In genomic region chr7:144939344-144940002, GRCm38 (mm10) we compare ENCODE assay signal across 8 mouse cellular contexts. TPM values are rescaled to one million over a fixed set of nuclear protein-coding genes. Genes with fewer than 3 reads are reported as not detected.
DNase-seq lines count a peak whose midpoint lies in the region; ATAC-seq and TF ChIP-seq lines count a peak whose summit lies in the region.

Gene Ccnd1, minus strand, starts transcription at chr7:144939925.

- dilution Hi-C loops in CH12.LX (cut with MboI; ENCODE audit: extremely low pct_ligation_motif_present, extremely low pct_unique_long_range_greater_than_20kb, low sequenced_read_pairs), result no loop called here

- no peak within 1 kb of the TSS for H3K27ac ChIP-seq in CH12.LX (ENCODE audit: insufficient read depth, low read depth)
- H3K27ac ChIP-seq in embryonic facial prominence, embryonic 15.5 days (replicated peaks), result peak within 1 kb of the TSS; percentile 88
- peak within 1 kb of the TSS; percentile 92 for H3K27ac ChIP-seq in heart, embryonic 15.5 days
- H3K27ac ChIP-seq in liver, embryonic 15.5 days (replicated peaks), result peak within 1 kb of the TSS; percentile 53

- peak within 1 kb of the TSS; percentile 68 for H3K4me2 ChIP-seq in CH12.LX (ENCODE audit: insufficient read depth, low read depth, poor library complexity, severe bottlenecking)
- peak within 1 kb of the TSS; percentile 95 for H3K4me2 ChIP-seq in embryonic facial prominence, embryonic 15.5 days (replicated peaks)
- H3K4me2 ChIP-seq in heart, embryonic 15.5 days, result peak within 1 kb of the TSS; percentile 87
- H3K4me2 ChIP-seq in liver, embryonic 15.5 days, result peak within 1 kb of the TSS; percentile 68

- peaks cover 0 to 21% of the 10 kb centered on the region in 2 experiments; a peak in 3 of 4 replicates for H3K4me1 ChIP-seq in CH12.LX (ENCODE audit: control insufficient read depth in 1 of 2, insufficient read depth in 2 of 2)
- H3K4me1 ChIP-seq in embryonic facial prominence, embryonic 15.5 days, result peaks cover 63% of the 10 kb centered on the region
- peaks cover 54% of the 10 kb centered on the region for H3K4me1 ChIP-seq in heart, embryonic 15.5 days (replicated peaks)
- peaks cover 28% of the 10 kb centered on the region for H3K4me1 ChIP-seq in liver, embryonic 15.5 days (replicated peaks)

- TF ChIP-seq POLR2A in CH12.LX (IDR thresholded peaks at IDR 0.05; ENCODE audit: low read depth, low read length), result no peak

- TF ChIP-seq EP300 in CH12.LX (IDR thresholded peaks at IDR 0.05; ENCODE audit: low read length), result no peak

- H3K9me3 ChIP-seq in CH12.LX (replicated peaks; ENCODE audit: low read length), result peaks cover 15% of the 10 kb centered on the region
- no peaks in the 10 kb centered on the region for H3K9me3 ChIP-seq in embryonic facial prominence, embryonic 15.5 days (replicated peaks)
- H3K9me3 ChIP-seq in heart, embryonic 15.5 days (replicated peaks), result no peaks in the 10 kb centered on the region
- H3K9me3 ChIP-seq in liver, embryonic 15.5 days (replicated peaks), result no peaks in the 10 kb centered on the region

- no peak for DNase-seq in CH12.LX (ENCODE audit: extremely low read depth)
- DNase-seq in ZHBTc4 (ENCODE audit: low read depth, low spot score), result peak; percentile 90
- DNase-seq in kidney, postnatal 10 days, result peak; percentile 89
- DNase-seq in retina, embryonic 14.5 days (ENCODE audit: low spot score), result peak; percentile 91

- TF ChIP-seq RAD21 in CH12.LX (IDR thresholded peaks at IDR 0.05; ENCODE audit: low read depth, low read length), result no peak

- H3K4me3 ChIP-seq in CH12.LX (replicated peaks in 1 of 3; ENCODE audit: low read depth in 2 of 3, low read length in 2 of 3, poor library complexity in 1 of 3), result peak within 1 kb of the TSS in 1 of 3 experiments; percentile 28
- peak within 1 kb of the TSS; percentile 65 for H3K4me3 ChIP-seq in embryonic facial prominence, embryonic 15.5 days (replicated peaks)
- H3K4me3 ChIP-seq in heart, embryonic 15.5 days, result peak within 1 kb of the TSS; percentile 72
- H3K4me3 ChIP-seq in liver, embryonic 15.5 days (replicated peaks), result peak within 1 kb of the TSS; percentile 56

- WGBS in embryonic facial prominence, embryonic 15.5 days, result under 1% methylated on average over 42 of the region's 45 CpGs
- 0% methylated on average over 40 of the region's 45 CpGs for WGBS in heart, embryonic 15.5 days
- under 1% methylated on average over 44 of the region's 45 CpGs for WGBS in liver, embryonic 15.5 days (ENCODE audit: insufficient replicate concordance)

- H3K79me2 ChIP-seq in CH12.LX (replicated peaks; ENCODE audit: control insufficient read depth, extremely low read depth, insufficient read depth, poor library complexity, severe bottlenecking), result no peaks in the 10 kb centered on the region

- in situ Hi-C loops in CH12.LX (cut with MboI; ENCODE audit: low pct_ligation_motif_present, low pct_unique_long_range_greater_than_20kb, low sequenced_read_pairs), result loop anchor here (5.0 kb wide), 2 partner anchors 178 to 303 kb away; no protein-coding TSS in a partner anchor

- no peak within 1 kb of the TSS; the same call in 1 of the 2 replicates for H3K9ac ChIP-seq in CH12.LX (ENCODE audit: insufficient read depth, low read depth)
- H3K9ac ChIP-seq in embryonic facial prominence, embryonic 15.5 days, result peak within 1 kb of the TSS; percentile 53
- peak within 1 kb of the TSS; percentile 73 for H3K9ac ChIP-seq in heart, embryonic 15.5 days
- H3K9ac ChIP-seq in liver, embryonic 15.5 days, result peak within 1 kb of the TSS; percentile 32; the same call in 1 of the 2 replicates

- TF ChIP-seq CTCF in CH12.LX (conservative IDR thresholded peaks at IDR 0.05 in 1 of 2, IDR thresholded peaks at IDR 0.05 in 1 of 2; ENCODE audit: low read depth in 2 of 2, low read length in 2 of 2), result peak in 1 of 2 experiments; percentile 4; a peak in 1 of 4 replicates

- peaks cover 84% of the 10 kb centered on the region for H3K27me3 ChIP-seq in CH12.LX (replicated peaks)
- H3K27me3 ChIP-seq in embryonic facial prominence, embryonic 15.5 days, result no peaks in the 10 kb centered on the region
- no peaks in the 10 kb centered on the region for H3K27me3 ChIP-seq in heart, embryonic 15.5 days
- H3K27me3 ChIP-seq in liver, embryonic 15.5 days, result peaks cover 80% of the 10 kb centered on the region

- no peaks in the 10 kb centered on the region for H3K36me3 ChIP-seq in CH12.LX (replicated peaks in 1 of 2; ENCODE audit: control insufficient read depth in 1 of 2, insufficient read depth in 1 of 2, low read length in 1 of 2)
- H3K36me3 ChIP-seq in embryonic facial prominence, embryonic 15.5 days, result peaks cover 20% of the 10 kb centered on the region
- H3K36me3 ChIP-seq in heart, embryonic 15.5 days, result peaks cover 9% of the 10 kb centered on the region; the same call in 1 of the 2 replicates
- peaks cover 6% of the 10 kb centered on the region; the same call in 1 of the 2 replicates for H3K36me3 ChIP-seq in liver, embryonic 15.5 days (replicated peaks)

- peak; percentile 52 for ATAC-seq in embryonic facial prominence, embryonic 15.5 days (ENCODE audit: insufficient number of reproducible peaks, low FRiP score, low TSS enrichment, low read depth)
- peak; percentile 48; the same call in 1 of the 2 replicates for ATAC-seq in heart, embryonic 15.5 days (replicated peaks; ENCODE audit: insufficient number of reproducible peaks, insufficient read depth, low FRiP score, low read depth)
- 0 out of 2 replicates have a peak, but pooled peaks have one; percentile 38 for ATAC-seq in liver, embryonic 15.5 days (ENCODE audit: insufficient read depth)
- ATAC-seq in inflammation-experienced regulatory T-cells, adult 6 months, result no peak

TF ChIP-seq in CH12.LX, 34 proteins besides CTCF, POLR2A, EP300 and RAD21:
- no peak for TF ChIP-seq USF2 (conservative IDR thresholded peaks at IDR 0.05; ENCODE audit: low read depth, low read length)
- no peak for TF ChIP-seq JUND (conservative IDR thresholded peaks at IDR 0.05; ENCODE audit: low read depth, low read length)
- 0 out of 2 replicates have a peak, but pooled peaks have one; percentile 6 for TF ChIP-seq IRF4 (IDR thresholded peaks at IDR 0.05; ENCODE audit: low read depth, low read length)
- no peak for TF ChIP-seq MAFK (IDR thresholded peaks at IDR 0.05; ENCODE audit: insufficient replicate concordance, low read length)
- TF ChIP-seq BHLHE40 (IDR thresholded peaks at IDR 0.05; ENCODE audit: low read depth, low read length), result no peak
- TF ChIP-seq CHD2 (IDR thresholded peaks at IDR 0.05; ENCODE audit: low read length), result no peak
- no peak for TF ChIP-seq JUN (IDR thresholded peaks at IDR 0.05; ENCODE audit: insufficient read depth, low read depth, low read length)

RNA-seq across cellular contexts. Expression of gene Ccnd1, which starts in this region (rescaled TPM):
- total RNA-seq in CH12.LX (2012; rRNA removed), result 0.13 and 0.34 TPM in 2 replicates
- total RNA-seq in CH12.LX (2014; rRNA removed), result 0.08 TPM in 1 of 2 replicates, not detected in the other
- 0.11 and 0.16 TPM in 2 replicates for polyA plus RNA-seq in CH12.LX (2012; ENCODE audit: insufficient read length, low read depth)
- 134 and 143 TPM in 2 replicates for polyA plus RNA-seq in embryonic facial prominence, embryonic 15.5 days (2015; fragmentation: Nextera tagmentation; extraction: Ambion mirVana)
- polyA plus RNA-seq in heart, embryonic 15.5 days (2015; fragmentation: Nextera tagmentation; extraction: Ambion mirVana), result 57.2 and 57.4 TPM in 2 replicates
- polyA plus RNA-seq in liver, embryonic 15.5 days (2015; fragmentation: Nextera tagmentation; extraction: Ambion mirVana), result 21.6 and 24.5 TPM in 2 replicates
- polyA plus RNA-seq in inflammation-experienced regulatory T-cells, adult 6 months (2017; shearing (Covaris generic)), result 1 to 10 TPM; 1.2 to 1.8 (median 1.5) TPM
